Mouse (Mus musculus) right cerebral cortex, postnatal 25 days (tissue): ENCODE data around the gene Eif3m.

Source experiments
- DNase-seq: peaks from one replicate; pipeline ENCODE4 v3.0.0; 2022

Eif3m gene

GRCm38 (mm10) chr2:105007236-105007635, 9.6 kb downstream of the Eif3m start:
- no peak for DNase-seq

- DNase-seq: no peak
Observed at GRCm38 (mm10) chr2:104996201-104996600, 20.7 kb downstream of the Eif3m start.

GRCm38 (mm10) chr2:104994436-104994835, 22.4 kb downstream of the Eif3m start:
- DNase-seq: no peak

- no peak for DNase-seq
Observed at GRCm38 (mm10) chr2:104988974-104989373, 27.9 kb downstream of the Eif3m start.

- no peak for DNase-seq
Observed at GRCm38 (mm10) chr2:104985796-104986195, 31.1 kb downstream of the Eif3m start.

- DNase-seq: no peak
Observed at GRCm38 (mm10) chr2:104981712-104982111, 35.2 kb downstream of the Eif3m start.

GRCm38 (mm10) chr2:104964492-104964891, 52.4 kb downstream of the Eif3m start:
- DNase-seq: no peak
